Mouse (Mus musculus) midbrain, embryonic 10.5 days (tissue): ENCODE measurements around the gene Trio. TPM values are rescaled to one million over a fixed set of nuclear protein-coding genes. Genes with fewer than 3 reads are reported as not detected.
A peak's percentile ranks its signal among the peaks of the same experiment; 100 is the strongest.

Experiments used
- DNase-seq: peaks from one replicate; pipeline ENCODE4 v3.0.0-alpha.2; 2017; ENCODE audit warnings: low spot score
- H3K27ac ChIP-seq: fragments of 300-500 bp; sonication (generic); replicated peaks from 2 replicates; pipeline ENCODE4 v1.5.1; 2016; ENCODE audit warnings: mild to moderate bottlenecking
- H3K27me3 ChIP-seq: fragments of 300-500 bp; sonication (generic); 2 replicates; pipeline ENCODE4 v1.6.1; 2016; ENCODE audit warnings: low read depth, mild to moderate bottlenecking; ENCODE audit not compliant: poor library complexity, severe bottlenecking
- H3K36me3 ChIP-seq: fragments of 300-500 bp; sonication (generic); 2 replicates; pipeline ENCODE4 v1.6.1; 2016; ENCODE audit warnings: mild to moderate bottlenecking, moderate library complexity
- H3K4me1 ChIP-seq: fragments of 300-500 bp; sonication (generic); 2 replicates; pipeline ENCODE4 v1.6.1; 2016
- H3K4me3 ChIP-seq: fragments of 300-500 bp; sonication (generic); 2 replicates; pipeline ENCODE4 v1.5.1; 2016; ENCODE audit warnings: mild to moderate bottlenecking, moderate library complexity
- H3K9me3 ChIP-seq: fragments of 300-500 bp; sonication (generic); replicated peaks from 2 replicates; pipeline ENCODE4 v1.6.1; 2016; ENCODE audit warnings: mild to moderate bottlenecking
- WGBS: fragments of 180-500 bp; shearing (Covaris S2); methylation state at CpG from one replicate; pipeline ENCODE4 v1.1.7; 2016; 5-methylcytosine and 5-hydroxymethylcytosine counted together
- polyA plus RNA-seq: library from polyadenylated mRNA; unstranded; fragments of >200 nt; fragmentation: Nextera tagmentation; extraction: Ambion mirVana; gene quantifications from 2 replicates; pipeline ENCODE4 v1.2.1, GENCODE M21; 2016

Trio gene
- polyA plus RNA-seq, 1 experiment from 2014 or later: 19.0 TPM

DNA sequence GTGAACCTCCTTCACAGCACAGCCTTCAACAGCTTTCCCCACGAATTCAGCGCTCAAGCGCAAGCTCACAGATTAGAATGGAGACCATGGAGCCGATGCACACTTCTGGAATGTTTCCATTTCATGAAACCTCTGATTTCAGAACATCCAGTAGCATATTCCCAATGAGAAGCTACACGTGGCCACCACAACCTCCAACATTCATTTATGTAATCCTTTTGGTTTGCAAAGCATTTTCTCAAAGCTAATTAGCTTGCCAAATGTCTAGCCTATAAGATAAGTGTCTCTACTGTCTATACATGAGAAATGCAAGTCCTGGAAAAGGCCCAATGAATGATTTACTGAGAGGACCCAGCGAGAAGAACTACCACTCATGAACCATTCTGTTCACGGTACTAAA lies 74.5 kb downstream of the Trio start:
- Histone ChIP-seq H3K27me3 (no peaks in the 10 kb centered on the region), H3K36me3 (no peaks in the 10 kb centered on the region), H3K4me3 (no peak overlapping the region), H3K9me3 (no peaks in the 10 kb centered on the region), H3K4me1 (peaks cover 43% of the 10 kb centered on the region), H3K27ac (no peak overlapping the region)
- DNase-seq: no peak
- WGBS: 96% methylated on average over 7 of the region's 7 CpGs

DNA sequence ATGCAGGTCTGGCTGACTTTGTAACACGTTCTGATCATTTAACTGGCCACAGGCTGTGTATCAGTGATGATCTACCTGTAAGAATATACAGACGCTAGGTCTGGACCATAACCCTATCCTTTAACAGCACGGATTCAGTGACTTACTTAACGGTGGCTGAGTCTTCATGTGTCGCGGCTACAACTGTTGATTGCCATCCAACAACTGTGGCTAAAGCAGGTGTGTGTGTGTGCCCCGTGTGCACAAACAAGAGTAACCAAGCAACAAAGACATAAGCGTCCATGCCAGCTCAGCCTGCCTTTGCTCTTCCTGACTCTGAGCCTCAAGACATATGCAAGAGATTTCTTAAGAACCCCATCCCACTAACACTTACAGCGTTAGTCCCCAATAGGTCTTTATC lies 76.5 kb downstream of the Trio start:
- Histone ChIP-seq H3K27ac (no peak overlapping the region), H3K4me1 (peaks cover 47% of the 10 kb centered on the region), H3K9me3 (no peaks in the 10 kb centered on the region), H3K4me3 (no peak overlapping the region), H3K36me3 (no peaks in the 10 kb centered on the region), H3K27me3 (no peaks in the 10 kb centered on the region)
- WGBS: 94% methylated on average over 9 of the region's 9 CpGs
- no peak for DNase-seq

DNA sequence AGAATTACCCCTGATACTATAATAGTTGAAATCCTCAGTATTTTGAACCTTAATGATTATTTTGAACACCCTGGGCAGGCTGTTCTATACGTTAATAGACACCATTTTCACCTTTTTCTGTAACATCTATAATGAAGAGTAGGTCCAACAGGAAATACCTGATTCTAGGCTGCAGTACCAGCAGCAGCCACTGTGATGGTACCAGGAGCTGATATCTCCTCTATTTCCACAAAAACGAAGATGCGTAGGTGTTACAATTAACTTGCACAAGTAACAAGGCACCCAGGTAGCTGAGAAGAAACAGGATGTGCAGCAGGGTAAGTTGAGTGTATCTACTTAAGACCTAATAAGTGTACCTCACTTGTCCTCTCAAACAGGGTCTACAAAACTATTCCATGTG lies 77.8 kb downstream of the Trio start:
- peaks cover 47% of the 10 kb centered on the region for H3K4me1 ChIP-seq
- no peak overlapping the region for H3K4me3 ChIP-seq
- no peak overlapping the region for H3K27ac ChIP-seq
- no peaks in the 10 kb centered on the region for H3K27me3 ChIP-seq
- DNase-seq: no peak
- no peaks in the 10 kb centered on the region for H3K36me3 ChIP-seq
- WGBS: 93% methylated on average over 3 of the region's 3 CpGs
- H3K9me3 ChIP-seq: no peaks in the 10 kb centered on the region

DNA sequence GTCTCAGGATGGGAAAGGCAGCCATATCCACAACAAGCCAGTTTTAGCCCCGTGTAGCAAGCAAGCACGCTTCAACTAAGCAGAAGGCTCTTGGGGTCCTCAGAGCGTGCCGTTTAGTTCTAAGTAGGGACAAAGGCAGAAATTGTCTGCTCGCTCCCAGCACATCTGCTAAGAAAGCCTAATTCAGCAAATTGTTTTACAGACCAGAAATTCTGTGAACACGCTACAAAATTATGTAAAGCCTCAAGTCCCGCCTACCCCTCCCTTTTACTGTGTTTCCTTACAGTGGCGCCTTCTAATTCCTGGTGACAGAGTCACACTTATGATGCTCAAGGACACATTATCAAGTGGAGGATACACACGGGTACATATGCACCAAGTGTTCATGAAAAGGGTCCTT lies 80.1 kb downstream of the Trio start:
- no peak for DNase-seq
- peaks cover 58% of the 10 kb centered on the region for H3K4me1 ChIP-seq
- H3K27me3 ChIP-seq: peaks cover 3% of the 10 kb centered on the region; the same call in 1 of the 2 replicates
- no peak overlapping the region for H3K27ac ChIP-seq
- no peaks in the 10 kb centered on the region for H3K9me3 ChIP-seq
- no peak overlapping the region for H3K4me3 ChIP-seq
- 87% methylated on average over 9 of the region's 9 CpGs for WGBS
- no peaks in the 10 kb centered on the region for H3K36me3 ChIP-seq

DNA sequence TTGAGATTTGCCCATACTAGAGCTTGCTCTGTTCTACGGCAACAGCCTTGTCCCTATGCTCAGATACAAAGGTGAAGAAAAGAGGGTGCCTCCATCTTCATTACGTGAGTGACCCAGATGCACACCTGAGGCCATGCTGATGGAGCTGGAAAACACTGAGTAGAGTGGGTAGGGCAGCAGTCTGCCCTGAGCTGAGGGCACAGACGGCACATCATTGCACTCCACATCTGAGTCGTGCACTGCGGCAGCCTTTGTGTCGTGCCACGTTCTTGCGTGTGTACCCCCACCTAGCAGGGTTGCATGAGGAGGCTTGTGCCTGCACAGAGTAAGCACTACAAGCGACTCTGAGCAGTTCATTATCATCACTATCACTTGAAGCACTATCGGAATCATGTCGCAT lies 80.8 kb downstream of the Trio start:
- H3K36me3 ChIP-seq: no peaks in the 10 kb centered on the region
- H3K9me3 ChIP-seq: no peaks in the 10 kb centered on the region
- H3K27ac ChIP-seq: no peak overlapping the region
- DNase-seq: no peak
- peaks cover 10% of the 10 kb centered on the region for H3K27me3 ChIP-seq
- WGBS: 93% methylated on average over 11 of the region's 11 CpGs
- H3K4me1 ChIP-seq: peaks cover 64% of the 10 kb centered on the region
- no peak overlapping the region for H3K4me3 ChIP-seq

DNA sequence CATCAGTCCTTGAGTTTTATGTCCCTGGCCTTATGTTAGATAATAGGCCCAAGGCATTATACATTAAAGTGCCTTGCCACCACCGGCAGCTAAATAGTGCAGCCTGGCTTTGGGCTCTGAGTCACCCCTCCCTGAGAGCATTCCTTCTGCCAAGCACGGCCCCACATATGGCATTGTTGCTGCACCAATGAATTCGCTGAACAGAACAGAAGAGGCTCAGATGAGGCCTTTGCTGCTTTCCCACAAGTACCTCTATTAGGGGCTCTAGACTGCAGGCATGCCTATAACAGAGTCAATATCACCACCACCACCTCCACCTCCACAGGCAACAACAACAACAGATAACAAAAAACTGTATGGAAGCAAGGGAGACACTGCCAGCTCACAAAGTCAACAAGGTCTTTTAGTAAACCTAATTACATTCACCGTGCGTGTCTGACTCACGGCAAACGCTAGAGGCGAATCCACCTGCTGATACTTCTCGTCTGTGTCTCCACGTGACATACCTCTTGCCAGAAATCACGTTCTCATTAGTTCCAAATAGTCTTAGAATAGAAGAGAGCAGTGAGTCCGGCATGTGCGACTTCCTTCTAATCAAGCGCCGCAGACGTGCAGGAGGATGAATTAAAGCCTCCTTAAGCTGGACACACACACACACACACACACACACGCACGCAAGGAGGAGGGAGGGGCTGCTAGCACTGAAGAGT lies 82.0 kb downstream of the Trio start:
- Histone ChIP-seq H3K27ac (0 out of 2 replicates have a peak overlapping the region, but pooled peaks have one; percentile 42), H3K4me3 (no peak overlapping the region), H3K9me3 (no peaks in the 10 kb centered on the region), H3K27me3 (peaks cover 19% of the 10 kb centered on the region), H3K4me1 (peaks cover 72% of the 10 kb centered on the region), H3K36me3 (no peaks in the 10 kb centered on the region)
- WGBS: 63% methylated on average over 18 of the region's 18 CpGs
- DNase-seq: no peak

DNA sequence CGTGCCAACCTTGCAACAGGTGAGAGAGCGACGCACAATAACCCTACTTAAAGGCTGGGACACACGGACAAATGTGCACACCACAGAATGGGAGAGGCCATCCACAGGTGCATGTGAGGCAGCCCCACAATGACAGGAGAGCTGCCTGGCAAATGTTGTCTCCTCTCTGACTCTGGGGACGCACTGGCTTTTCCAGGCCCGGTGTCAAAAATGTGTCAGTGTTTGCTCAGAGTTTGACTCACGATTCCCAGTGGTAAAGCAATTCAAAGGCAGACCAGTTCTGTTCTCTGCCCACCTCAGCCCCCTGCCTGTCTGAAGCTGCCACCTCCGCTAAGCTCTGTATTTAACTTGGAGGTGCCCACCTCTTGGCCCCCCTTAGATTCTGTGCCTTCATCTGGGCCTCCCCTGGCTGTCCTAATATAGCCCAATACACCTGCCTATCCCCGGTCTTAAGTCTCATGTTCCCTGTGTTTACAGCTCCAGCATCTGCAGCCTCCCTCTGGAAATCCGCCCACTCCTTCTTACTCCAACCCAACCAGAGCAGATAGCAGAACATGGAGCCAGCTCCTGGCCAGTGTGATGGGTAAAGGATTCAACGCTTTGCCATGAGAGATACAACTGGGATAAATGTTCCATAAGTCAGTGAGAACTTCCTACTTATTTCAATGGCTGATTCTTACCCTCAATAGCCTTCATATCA lies 83.3 kb downstream of the Trio start:
- 83% methylated on average over 11 of the region's 11 CpGs for WGBS
- peaks cover 22% of the 10 kb centered on the region for H3K27me3 ChIP-seq
- no peak overlapping the region for H3K27ac ChIP-seq
- DNase-seq: no peak
- H3K9me3 ChIP-seq: no peaks in the 10 kb centered on the region
- H3K36me3 ChIP-seq: no peaks in the 10 kb centered on the region
- H3K4me3 ChIP-seq: no peak overlapping the region
- H3K4me1 ChIP-seq: peaks cover 82% of the 10 kb centered on the region

DNA sequence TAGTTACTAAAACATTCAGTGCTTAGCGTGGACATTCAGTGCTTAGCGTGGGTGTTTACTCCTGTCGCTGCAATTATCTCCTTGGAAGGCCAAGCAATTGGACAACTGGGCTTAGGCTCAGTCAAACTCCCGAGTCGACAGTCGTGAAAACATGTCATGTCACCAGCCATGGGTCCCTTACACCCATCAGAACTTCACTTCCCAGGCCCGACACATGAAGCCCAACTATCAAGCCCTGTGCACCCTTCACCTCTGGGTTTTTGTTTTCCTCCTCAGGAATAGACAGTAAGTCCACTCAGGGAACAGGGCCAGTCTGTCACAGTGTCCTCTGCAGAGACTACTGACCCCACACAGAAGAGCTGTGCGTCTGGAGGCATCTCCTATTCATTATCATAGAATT lies 84.2 kb downstream of the Trio start:
- no peak overlapping the region for H3K4me3 ChIP-seq
- no peak overlapping the region for H3K27ac ChIP-seq
- DNase-seq: no peak
- peaks cover 26% of the 10 kb centered on the region for H3K27me3 ChIP-seq
- peaks cover 89% of the 10 kb centered on the region for H3K4me1 ChIP-seq
- no peaks in the 10 kb centered on the region for H3K36me3 ChIP-seq
- H3K9me3 ChIP-seq: no peaks in the 10 kb centered on the region
- 83% methylated on average over 8 of the region's 8 CpGs for WGBS

DNA sequence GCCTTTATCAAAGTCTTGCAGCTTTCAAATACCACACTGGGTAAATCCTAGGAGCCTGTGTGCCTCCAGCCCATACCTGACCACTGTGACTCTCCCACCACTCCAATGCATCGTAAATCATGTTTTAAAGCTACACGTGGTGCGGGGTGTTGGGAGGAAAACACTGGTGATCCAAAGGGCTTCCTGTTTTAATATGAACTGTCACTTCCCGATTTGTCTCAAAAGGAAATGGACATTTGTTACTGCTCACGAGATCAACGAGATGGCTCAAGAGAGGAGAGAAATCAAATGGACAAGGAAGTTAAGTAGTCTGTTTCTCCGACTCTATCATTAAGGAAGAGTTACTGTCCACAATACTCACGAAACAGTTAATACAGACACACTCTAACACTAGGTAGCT lies 84.6 kb downstream of the Trio start:
- 90% methylated on average over 8 of the region's 8 CpGs for WGBS
- H3K36me3 ChIP-seq: no peaks in the 10 kb centered on the region
- H3K9me3 ChIP-seq: no peaks in the 10 kb centered on the region
- peaks cover 28% of the 10 kb centered on the region for H3K27me3 ChIP-seq
- no peak for DNase-seq
- H3K27ac ChIP-seq: no peak overlapping the region
- H3K4me3 ChIP-seq: no peak overlapping the region
- H3K4me1 ChIP-seq: peaks cover 89% of the 10 kb centered on the region

DNA sequence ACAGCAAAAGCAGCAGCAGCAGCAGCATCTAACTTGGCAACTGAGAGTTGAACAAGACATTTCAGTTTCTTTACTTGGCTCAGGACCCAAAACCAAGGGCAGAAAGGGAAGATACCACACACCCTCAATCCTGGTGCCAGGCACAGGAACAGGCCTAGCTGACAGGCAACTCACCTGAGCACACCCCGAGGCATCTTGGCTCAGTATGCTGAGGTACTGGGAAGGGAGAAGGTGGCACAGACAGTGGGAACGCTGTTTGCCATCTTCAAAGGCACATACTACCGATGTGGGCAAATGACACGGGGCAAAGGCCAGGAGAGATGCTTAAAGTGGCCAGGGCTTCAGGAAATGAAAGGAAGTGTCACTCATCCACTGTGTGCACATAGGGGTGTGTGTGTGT lies 85.6 kb downstream of the Trio start:
- Histone ChIP-seq H3K27ac (no peak overlapping the region), H3K4me1 (peaks cover 86% of the 10 kb centered on the region), H3K27me3 (peaks cover 28% of the 10 kb centered on the region), H3K9me3 (no peaks in the 10 kb centered on the region), H3K36me3 (no peaks in the 10 kb centered on the region), H3K4me3 (no peak overlapping the region)
- DNase-seq: no peak
- WGBS: 83% methylated on average over 4 of the region's 4 CpGs

DNA sequence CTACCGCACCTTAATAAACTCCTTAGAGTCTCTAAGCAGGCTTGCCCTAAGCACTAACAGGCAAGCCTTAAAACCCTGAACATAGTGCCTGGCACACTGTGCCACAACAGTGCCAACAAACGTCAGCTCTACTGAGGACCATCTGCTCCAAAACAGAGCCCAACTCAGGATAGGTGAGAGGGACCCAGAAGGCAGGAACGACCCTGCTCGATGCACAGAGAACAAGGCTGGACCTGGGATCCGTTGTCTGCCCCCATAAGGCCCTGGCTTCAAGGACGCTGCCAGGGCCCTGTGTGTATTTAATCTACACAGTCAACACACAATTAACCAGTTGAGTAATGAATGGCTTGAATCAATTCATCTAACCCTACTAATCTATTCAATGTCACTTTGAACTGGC lies 86.8 kb downstream of the Trio start:
- 58% methylated on average over 6 of the region's 6 CpGs for WGBS
- Histone ChIP-seq H3K27me3 (peaks cover 28% of the 10 kb centered on the region), H3K4me3 (peak overlapping the region; percentile 49; the same call in 1 of the 2 replicates), H3K4me1 (peaks cover 77% of the 10 kb centered on the region), H3K36me3 (no peaks in the 10 kb centered on the region), H3K27ac (peak overlapping the region; percentile 87), H3K9me3 (no peaks in the 10 kb centered on the region)
- no peak for DNase-seq

DNA sequence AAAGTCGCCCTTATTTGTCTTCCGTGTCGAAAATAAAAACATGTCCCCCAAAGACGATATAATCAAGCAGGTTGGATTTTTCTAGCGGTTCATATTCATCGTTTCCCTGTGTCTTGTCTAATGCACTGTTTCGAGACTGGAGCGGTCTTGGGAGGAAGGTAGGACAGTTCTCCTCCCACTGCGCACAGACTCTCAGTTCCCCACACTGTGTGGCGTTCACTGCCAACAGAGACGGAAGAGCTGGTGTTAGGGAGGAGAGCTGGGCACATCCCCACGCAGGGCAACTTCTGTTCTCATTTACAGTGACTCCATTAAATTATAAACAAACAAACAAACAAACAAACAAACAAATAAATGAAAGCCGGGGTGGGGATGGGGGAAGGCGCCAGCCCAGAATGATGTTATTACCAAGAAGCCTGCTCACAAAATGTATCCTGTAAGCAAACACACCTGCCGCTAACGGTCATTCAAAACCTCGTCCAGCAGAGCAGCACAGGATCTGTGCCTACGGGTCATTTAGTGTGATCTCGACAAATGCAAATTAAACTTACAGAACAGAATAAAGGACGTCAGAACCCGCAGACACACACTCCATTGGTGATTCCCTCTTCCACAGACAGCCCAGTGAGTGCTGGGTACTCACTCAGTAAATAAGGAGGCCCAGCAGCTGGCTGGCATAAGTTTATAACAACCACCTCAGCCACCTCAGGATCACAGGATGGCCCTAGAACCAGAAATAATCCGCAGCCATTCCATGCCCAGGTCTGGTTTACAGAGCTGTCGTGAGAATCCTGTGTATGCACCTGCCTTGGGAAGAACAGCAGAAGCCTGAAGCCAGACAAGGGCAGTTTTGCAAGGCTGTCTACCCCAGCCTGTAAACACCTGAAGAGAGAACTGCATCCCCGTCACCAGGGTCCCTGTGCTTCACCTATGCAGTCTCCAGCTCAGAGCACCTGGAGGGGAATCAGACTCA lies 87.5 kb downstream of the Trio start:
- H3K27ac ChIP-seq: peak overlapping the region; percentile 87
- peaks cover 71% of the 10 kb centered on the region for H3K4me1 ChIP-seq
- WGBS: 13% methylated on average over 24 of the region's 24 CpGs
- peak overlapping the region; percentile 49 for H3K4me3 ChIP-seq
- DNase-seq: no peak
- peaks cover 28% of the 10 kb centered on the region for H3K27me3 ChIP-seq
- H3K9me3 ChIP-seq: no peaks in the 10 kb centered on the region
- H3K36me3 ChIP-seq: no peaks in the 10 kb centered on the region
